Mouse (Mus musculus): Measurements from ENCODE around the gene Ppp2r5d. TPM values are rescaled to one million over a fixed set of nuclear protein-coding genes. Genes with fewer than 3 reads are reported as not detected.

The Ppp2r5d gene
- total and polyA plus RNA-seq, 2 experiments from 2014 or later: 94.1 to 128 TPM

GRCm38 (mm10) chr17:46735287-46735686 is 30.4 kb upstream of the Ppp2r5d start:
- Histone ChIP-seq H3K9ac (replicated peaks; ENCODE audit: low read length, poor library complexity, severe bottlenecking) (no peak overlapping the region), H3K27me3 (ENCODE audit: insufficient read depth, low read length) (no peaks in the 10 kb centered on the region), H3K9me3 (ENCODE audit: low read length) (no peaks in the 10 kb centered on the region), H3K4me2 (ENCODE audit: low read depth, low read length, poor library complexity, severe bottlenecking) (no peak overlapping the region), H3K36me3 (ENCODE audit: insufficient read depth, low read length) (peaks cover 28% of the 10 kb centered on the region), H3K27ac (ENCODE audit: low read depth, low read length) (no peak overlapping the region), H3K4me3 (ENCODE audit: low read depth, low read length) (no peak overlapping the region), H3K4me1 (ENCODE audit: insufficient read depth, low read length) (no peaks in the 10 kb centered on the region)
- DNase-seq (ENCODE audit: low spot score) (no peak), ATAC-seq (ENCODE audit: low FRiP score) (no peak)
- 85% methylated on average over 7 of the region's 7 CpGs for WGBS
- no peak for TF ChIP-seq CTCF (IDR thresholded peaks at IDR 0.05)

DNA sequence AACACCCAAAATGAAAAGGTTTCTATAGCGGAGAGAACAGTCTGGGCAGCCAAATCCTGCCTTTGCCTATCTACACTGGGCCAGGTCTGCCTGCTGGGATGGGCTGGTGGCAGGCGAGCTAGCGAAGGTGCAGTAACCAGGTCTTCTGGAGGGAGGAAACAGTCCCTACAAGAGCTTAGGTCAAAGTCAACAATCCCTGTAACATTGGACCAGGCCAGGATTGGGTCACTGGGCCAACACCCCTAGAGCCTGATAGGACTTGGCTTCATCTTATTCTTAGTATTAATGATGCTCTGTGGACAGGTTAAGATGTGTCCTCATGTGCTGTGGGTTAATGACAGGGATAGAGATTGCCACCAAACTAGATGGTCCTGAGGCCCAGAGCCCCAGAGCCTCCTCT is 29.1 kb upstream of the Ppp2r5d start:
- Histone ChIP-seq H3K4me1 (ENCODE audit: insufficient read depth, low read length) (no peaks in the 10 kb centered on the region), H3K4me2 (ENCODE audit: low read depth, low read length, poor library complexity, severe bottlenecking) (no peak overlapping the region), H3K27me3 (ENCODE audit: insufficient read depth, low read length) (no peaks in the 10 kb centered on the region), H3K9me3 (ENCODE audit: low read length) (no peaks in the 10 kb centered on the region), H3K27ac (ENCODE audit: low read depth, low read length) (no peak overlapping the region), H3K4me3 (ENCODE audit: low read depth, low read length) (no peak overlapping the region), H3K36me3 (ENCODE audit: insufficient read depth, low read length) (peaks cover 28% of the 10 kb centered on the region), H3K9ac (replicated peaks; ENCODE audit: low read length, poor library complexity, severe bottlenecking) (no peak overlapping the region)
- ATAC-seq (ENCODE audit: low FRiP score): no peak
- TF ChIP-seq CTCF (IDR thresholded peaks at IDR 0.05): no peak
- WGBS: 92% methylated on average over 3 of the region's 3 CpGs
- DNase-seq (ENCODE audit: low spot score): no peak

DNA sequence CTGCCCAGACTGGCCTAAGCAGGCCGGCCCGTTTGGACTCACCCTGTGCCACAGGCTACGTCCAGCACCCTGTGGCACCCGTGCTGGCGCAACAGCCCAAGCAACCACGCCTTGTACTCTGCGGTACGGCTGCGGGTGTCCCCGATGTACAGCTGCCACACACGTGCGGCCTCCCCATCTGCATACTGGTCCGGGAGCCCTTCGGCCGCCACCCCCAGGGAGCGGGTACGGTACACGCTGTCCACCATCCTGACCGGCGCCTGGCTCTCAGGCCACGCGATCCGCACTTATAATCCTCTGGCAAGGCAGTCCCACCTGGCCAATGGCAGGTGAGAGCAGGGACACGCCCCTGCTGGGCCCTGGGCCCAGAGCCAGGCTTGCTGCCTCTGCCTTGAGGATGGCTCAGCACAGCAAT is 24.0 kb upstream of the Ppp2r5d start, which contains the start of gene Gnmt:
Gnmt (minus strand) TSS at position 265 of the 415 bp plus-strand sequence.
- Histone ChIP-seq H3K4me1 (ENCODE audit: insufficient read depth, low read length) (no peaks in the 10 kb centered on the region), H3K4me3 (ENCODE audit: low read depth, low read length) (no peak within 1 kb of the TSS), H3K27ac (ENCODE audit: low read depth, low read length) (no peak within 1 kb of the TSS), H3K4me2 (ENCODE audit: low read depth, low read length, poor library complexity, severe bottlenecking) (peak within 1 kb of the TSS; percentile 4; the same call in 1 of the 2 replicates), H3K27me3 (ENCODE audit: insufficient read depth, low read length) (no peaks in the 10 kb centered on the region), H3K9ac (replicated peaks; ENCODE audit: low read length, poor library complexity, severe bottlenecking) (0 out of 2 replicates have a peak within 1 kb of the TSS, but pooled peaks have one; percentile 13), H3K9me3 (ENCODE audit: low read length) (no peaks in the 10 kb centered on the region), H3K36me3 (ENCODE audit: insufficient read depth, low read length) (peaks cover 10% of the 10 kb centered on the region)
- WGBS: 20% methylated on average over 24 of the region's 24 CpGs
- no peak for ATAC-seq (ENCODE audit: low FRiP score)
- DNase-seq (ENCODE audit: low spot score): no peak
- TF ChIP-seq CTCF (IDR thresholded peaks at IDR 0.05): no peak

- no peak overlapping the region for H3K27ac ChIP-seq (ENCODE audit: low read depth, low read length)
- H3K27me3 ChIP-seq (ENCODE audit: insufficient read depth, low read length): no peaks in the 10 kb centered on the region
- H3K4me1 ChIP-seq (ENCODE audit: insufficient read depth, low read length): no peaks in the 10 kb centered on the region
- DNase-seq (ENCODE audit: low spot score) (no peak), ATAC-seq (ENCODE audit: low FRiP score) (no peak)
- H3K4me2 ChIP-seq (ENCODE audit: low read depth, low read length, poor library complexity, severe bottlenecking): peak overlapping the region; percentile 4; the same call in 1 of the 2 replicates
- peaks cover 10% of the 10 kb centered on the region for H3K36me3 ChIP-seq (ENCODE audit: insufficient read depth, low read length)
- 0 out of 2 replicates have a peak overlapping the region, but pooled peaks have one; percentile 13 for H3K9ac ChIP-seq (replicated peaks; ENCODE audit: low read length, poor library complexity, severe bottlenecking)
- TF ChIP-seq CTCF (IDR thresholded peaks at IDR 0.05): no peak
- no peak overlapping the region for H3K4me3 ChIP-seq (ENCODE audit: low read depth, low read length)
- no peaks in the 10 kb centered on the region for H3K9me3 ChIP-seq (ENCODE audit: low read length)
- 51% methylated on average over 11 of the region's 11 CpGs for WGBS
Measured at GRCm38 (mm10) chr17:46728496-46728895, 23.6 kb upstream of the Ppp2r5d start.

- 38% methylated on average over 6 of the region's 6 CpGs for WGBS
- TF ChIP-seq CTCF (IDR thresholded peaks at IDR 0.05): peak; percentile 42
Measured at GRCm38 (mm10) chr17:46728021-46728420, 23.1 kb upstream of the Ppp2r5d start.

GRCm38 (mm10) chr17:46727271-46727670 is 22.4 kb upstream of the Ppp2r5d start:
- H3K9me3 ChIP-seq (ENCODE audit: low read length): no peaks in the 10 kb centered on the region
- DNase-seq (ENCODE audit: low spot score) (no peak), ATAC-seq (ENCODE audit: low FRiP score) (no peak)
- H3K27ac ChIP-seq (ENCODE audit: low read depth, low read length): no peak overlapping the region
- H3K9ac ChIP-seq (replicated peaks; ENCODE audit: low read length, poor library complexity, severe bottlenecking): no peak overlapping the region
- no peak overlapping the region for H3K4me2 ChIP-seq (ENCODE audit: low read depth, low read length, poor library complexity, severe bottlenecking)
- no peak for TF ChIP-seq CTCF (IDR thresholded peaks at IDR 0.05)
- no peaks in the 10 kb centered on the region for H3K27me3 ChIP-seq (ENCODE audit: insufficient read depth, low read length)
- WGBS: 91% methylated on average over 11 of the region's 11 CpGs
- no peak overlapping the region for H3K4me3 ChIP-seq (ENCODE audit: low read depth, low read length)
- H3K4me1 ChIP-seq (ENCODE audit: insufficient read depth, low read length): no peaks in the 10 kb centered on the region
- H3K36me3 ChIP-seq (ENCODE audit: insufficient read depth, low read length): peaks cover 13% of the 10 kb centered on the region

More at GRCm38 (mm10) chr17:46728021-46728420, 23.1 kb upstream of the Ppp2r5d start:
- DNase-seq (ENCODE audit: low spot score) (no peak), ATAC-seq (ENCODE audit: low FRiP score) (no peak)
- Histone ChIP-seq H3K27ac (ENCODE audit: low read depth, low read length) (no peak overlapping the region), H3K4me2 (ENCODE audit: low read depth, low read length, poor library complexity, severe bottlenecking) (no peak overlapping the region), H3K27me3 (ENCODE audit: insufficient read depth, low read length) (no peaks in the 10 kb centered on the region), H3K4me1 (ENCODE audit: insufficient read depth, low read length) (no peaks in the 10 kb centered on the region), H3K9me3 (ENCODE audit: low read length) (no peaks in the 10 kb centered on the region), H3K9ac (replicated peaks; ENCODE audit: low read length, poor library complexity, severe bottlenecking) (no peak overlapping the region), H3K36me3 (ENCODE audit: insufficient read depth, low read length) (peaks cover 13% of the 10 kb centered on the region), H3K4me3 (ENCODE audit: low read depth, low read length) (no peak overlapping the region)

All from midbrain, postnatal 0 days (tissue).